Mouse (Mus musculus) erythroblast, embryonic 14.5 days (primary cell): ENCODE data around the gene Ass1. TPM values are rescaled to one million over a fixed set of nuclear protein-coding genes. Genes with fewer than 3 reads are reported as not detected.

Experiments
- H3K27me3 ChIP-seq: 2 replicates; pipeline ENCODE4 v1.6.1; 2012; ENCODE audit warnings: inconsistent platforms; ENCODE audit not compliant: control insufficient read depth
- H3K36me3 ChIP-seq: 2 replicates; pipeline ENCODE4 v1.6.1; 2012; ENCODE audit warnings: mild to moderate bottlenecking, inconsistent platforms; ENCODE audit not compliant: control insufficient read depth
- H3K4me1 ChIP-seq: 2 replicates; pipeline ENCODE4 v1.6.1; 2012; ENCODE audit warnings: inconsistent platforms; ENCODE audit not compliant: control insufficient read depth
- H3K4me3 ChIP-seq: replicated peaks from 2 replicates; pipeline ENCODE3; 2012; ENCODE audit warnings: moderate library complexity, mild to moderate bottlenecking, inconsistent platforms
- H3K9me3 ChIP-seq: 2 replicates; pipeline ENCODE4 v1.6.1; 2012; ENCODE audit warnings: low read length, inconsistent platforms, mixed read lengths; ENCODE audit not compliant: control insufficient read depth
- GATA1 ChIP-seq: IDR thresholded peaks from 2 replicates; pipeline ENCODE4 v1.6.1; 2012; ENCODE audit warnings: low read length, inconsistent platforms, mixed read lengths
- TAL1 ChIP-seq: IDR thresholded peaks from 3 replicates; pipeline ENCODE4 v1.6.1; 2012; ENCODE audit warnings: low read length, inconsistent platforms, mixed read lengths
- polyA plus RNA-seq: library from polyadenylated mRNA; stranded (reverse); fragments of >175 nt; gene quantifications from 2 replicates; pipeline ENCODE4 v1.2.3, GENCODE M21; 2012

Ass1 gene
- polyA plus RNA-seq, 1 experiment: 0.04 TPM

- Histone ChIP-seq H3K36me3 (no peaks in the 10 kb centered on the region), H3K4me3 (no peak overlapping the region), H3K4me1 (no peaks in the 10 kb centered on the region; the same call in 1 of the 2 replicates), H3K27me3 (peaks cover 24% of the 10 kb centered on the region), H3K9me3 (no peaks in the 10 kb centered on the region)
- TF ChIP-seq GATA1: no peak
- TF ChIP-seq TAL1: no peak
Measured at GRCm38 (mm10) chr2:31463696-31464528, 6.1 kb upstream of the Ass1 start.

DNA sequence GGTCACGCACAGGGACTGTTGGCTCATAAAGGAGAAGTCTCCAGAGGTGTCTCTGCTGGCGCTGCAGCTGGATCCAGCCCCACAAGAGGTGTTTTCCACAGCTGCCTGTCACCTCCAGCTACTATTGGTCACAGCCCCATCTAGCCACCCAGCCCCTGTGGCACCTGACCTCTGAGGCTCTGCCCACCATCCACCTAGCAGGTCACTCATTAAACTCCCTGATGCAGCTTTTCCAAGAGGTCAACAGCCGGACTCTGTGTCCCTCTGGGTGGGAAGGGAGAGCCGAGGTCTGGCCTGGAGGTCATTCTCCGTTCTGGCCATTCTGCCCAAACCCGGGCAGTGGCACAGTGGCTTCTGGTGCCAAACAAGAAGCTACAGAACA lies 5.5 kb upstream of the Ass1 start:
- Histone ChIP-seq H3K27me3 (peaks cover 18% of the 10 kb centered on the region), H3K4me3 (no peak overlapping the region), H3K36me3 (no peaks in the 10 kb centered on the region), H3K9me3 (no peaks in the 10 kb centered on the region), H3K4me1 (peaks cover 1% of the 10 kb centered on the region)
- no peak for TF ChIP-seq GATA1
- TF ChIP-seq TAL1: no peak

- no peaks in the 10 kb centered on the region for H3K9me3 ChIP-seq
- peaks cover 17% of the 10 kb centered on the region for H3K4me1 ChIP-seq
- H3K36me3 ChIP-seq: no peaks in the 10 kb centered on the region
- no peak for TF ChIP-seq TAL1
- no peak for TF ChIP-seq GATA1
- H3K27me3 ChIP-seq: peaks cover 9% of the 10 kb centered on the region
- no peak overlapping the region for H3K4me3 ChIP-seq
Measured at GRCm38 (mm10) chr2:31467457-31467856, 2.5 kb upstream of the Ass1 start.

GRCm38 (mm10) chr2:31468857-31469256 lies 1.1 kb upstream of the Ass1 start:
- Histone ChIP-seq H3K9me3 (no peaks in the 10 kb centered on the region), H3K27me3 (peaks cover 9% of the 10 kb centered on the region), H3K4me1 (peaks cover 17% of the 10 kb centered on the region), H3K36me3 (no peaks in the 10 kb centered on the region; the same call in 1 of the 2 replicates), H3K4me3 (no peak overlapping the region)
- TF ChIP-seq GATA1 (no peak), TAL1 (no peak)

DNA sequence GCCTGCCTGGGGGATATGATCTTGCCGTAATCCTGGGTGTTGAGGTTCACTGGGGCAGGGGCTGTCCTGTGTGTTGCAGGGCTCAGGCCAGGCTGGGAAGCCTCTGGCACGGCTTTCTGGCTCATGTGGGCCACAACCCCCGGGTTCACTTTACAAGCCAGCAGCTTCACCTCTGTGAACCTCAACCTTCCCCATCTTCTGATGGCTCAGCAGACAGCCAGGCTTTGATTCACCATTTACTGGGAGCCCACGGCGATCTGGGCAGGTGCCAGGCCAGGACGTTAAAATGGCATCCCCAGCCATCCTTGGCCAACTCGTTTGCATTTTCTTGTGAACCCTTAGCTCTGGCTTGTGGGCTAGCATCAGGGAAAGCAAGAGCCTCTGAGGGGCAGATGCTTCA lies 527 bp upstream of the Ass1 start:
- Histone ChIP-seq H3K9me3 (no peaks in the 10 kb centered on the region), H3K4me1 (peaks cover 17% of the 10 kb centered on the region), H3K4me3 (no peak overlapping the region), H3K36me3 (peaks cover 2% of the 10 kb centered on the region; the same call in 1 of the 2 replicates), H3K27me3 (peaks cover 9% of the 10 kb centered on the region)
- TF ChIP-seq TAL1: no peak
- TF ChIP-seq GATA1: no peak

- Histone ChIP-seq H3K36me3 (peaks cover 4% of the 10 kb centered on the region; the same call in 1 of the 2 replicates), H3K27me3 (peaks cover 9% of the 10 kb centered on the region), H3K4me3 (peak overlapping the region; percentile 57), H3K9me3 (no peaks in the 10 kb centered on the region), H3K4me1 (peaks cover 17% of the 10 kb centered on the region)
- TF ChIP-seq TAL1 (no peak), GATA1 (no peak)
Measured at GRCm38 (mm10) chr2:31470683-31471385, 827 bp downstream of the Ass1 start.

GRCm38 (mm10) chr2:31471611-31472010 lies 1.6 kb downstream of the Ass1 start:
- peaks cover 17% of the 10 kb centered on the region for H3K4me1 ChIP-seq
- no peak for TF ChIP-seq TAL1
- no peak for TF ChIP-seq GATA1
- no peaks in the 10 kb centered on the region for H3K9me3 ChIP-seq
- H3K4me3 ChIP-seq: peak overlapping the region; percentile 21
- H3K36me3 ChIP-seq: peaks cover 4% of the 10 kb centered on the region; the same call in 1 of the 2 replicates
- peaks cover 9% of the 10 kb centered on the region for H3K27me3 ChIP-seq

DNA sequence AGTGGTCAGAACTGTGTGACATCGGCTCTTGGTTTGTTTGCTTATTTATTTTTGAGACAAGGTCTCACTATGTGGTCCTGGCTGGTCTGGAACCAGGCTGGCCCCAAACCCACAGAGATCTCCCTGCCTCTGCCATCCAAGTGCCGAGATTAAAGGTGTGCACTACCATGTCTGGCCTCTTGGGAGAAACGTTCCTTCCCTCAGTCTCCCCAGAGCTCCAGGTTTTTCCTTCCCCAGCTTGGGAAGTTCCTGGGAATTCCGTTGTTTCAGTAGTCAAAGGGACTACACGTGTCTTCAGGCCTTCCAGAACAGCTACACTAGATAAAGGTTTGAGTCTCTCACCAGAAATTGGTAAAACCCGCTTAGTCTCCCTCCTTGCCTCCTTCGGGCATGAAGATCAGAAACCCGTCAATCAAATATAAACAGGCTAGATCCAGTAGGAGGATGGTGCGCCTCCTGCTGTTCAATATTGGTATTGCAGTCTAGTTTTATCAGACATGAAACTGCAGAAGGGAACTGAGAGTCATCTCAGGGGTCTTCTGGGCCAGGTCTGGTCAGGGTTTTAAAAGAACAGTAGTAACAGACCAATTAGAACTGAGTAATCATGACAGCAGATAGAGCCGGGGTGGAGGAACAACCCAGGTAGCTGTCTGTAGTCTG lies 2.5 kb downstream of the Ass1 start:
- TF ChIP-seq TAL1 (no peak), GATA1 (no peak)
- peaks cover 17% of the 10 kb centered on the region for H3K4me1 ChIP-seq
- no peaks in the 10 kb centered on the region for H3K9me3 ChIP-seq
- H3K36me3 ChIP-seq: peaks cover 7% of the 10 kb centered on the region; the same call in 1 of the 2 replicates
- H3K4me3 ChIP-seq: no peak overlapping the region
- H3K27me3 ChIP-seq: peaks cover 9% of the 10 kb centered on the region

- TF ChIP-seq GATA1 (no peak), TAL1 (no peak)
- H3K36me3 ChIP-seq: peaks cover 9% of the 10 kb centered on the region; the same call in 1 of the 2 replicates
- no peaks in the 10 kb centered on the region for H3K9me3 ChIP-seq
- peaks cover 17% of the 10 kb centered on the region for H3K4me1 ChIP-seq
- H3K4me3 ChIP-seq: no peak overlapping the region
- H3K27me3 ChIP-seq: peaks cover 9% of the 10 kb centered on the region
Measured at GRCm38 (mm10) chr2:31473941-31474340, 3.9 kb downstream of the Ass1 start.
